Mouse (Mus musculus) ovary, adult 2 months (tissue): Measurements from ENCODE around the gene Olfr1082. TPM values are rescaled to one million over a fixed set of nuclear protein-coding genes. Genes with fewer than 3 reads are reported as not detected.

Source experiments
- polyA plus RNA-seq: library from polyadenylated mRNA; depleted of rRNA; stranded (reverse); fragments of >200 nt; gene quantifications from 2 replicates; pipeline ENCODE4 v1.2.3, GENCODE M21; 2012; rRNA removed

Olfr1082 gene
- polyA plus RNA-seq = not detected in 2 replicates

GRCm38 (mm10) chr2:86598866-86599265 lies at the start of gene Olfr1082:
TSS of gene Olfr1082 (minus strand) at chr2:86598966.

DNA sequence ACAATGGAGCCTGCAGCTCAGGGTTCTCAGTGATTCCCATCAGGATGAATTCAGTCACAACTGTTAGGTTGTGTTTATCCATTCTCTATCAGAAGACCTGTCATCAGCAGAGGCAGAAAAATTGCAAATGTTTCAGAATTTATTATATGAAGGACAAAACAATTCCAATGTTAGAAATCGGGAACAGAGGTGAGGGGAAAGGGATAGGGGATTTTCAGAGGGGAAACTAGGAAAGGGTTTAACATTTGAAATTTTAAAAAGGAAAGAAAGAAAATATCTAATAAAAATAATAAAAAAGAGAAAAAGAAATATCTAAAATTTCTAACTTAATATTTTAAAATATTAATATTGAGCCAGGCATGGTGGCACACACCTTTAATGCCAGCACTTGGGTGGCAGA lies 40.9 kb upstream of the Olfr1082 start, which contains the start of gene Olfr1084:
TSS of gene Olfr1084 (minus strand) at position 101 of the 400 bp plus-strand sequence.

GRCm38 (mm10) chr2:86558135-86558534 lies 40.6 kb downstream of the Olfr1082 start, which contains the start of gene Olfr1080:
TSS of gene Olfr1080 (minus strand) at chr2:86558235.

Other genes starting within 250 kb of the Olfr1082 start
- gene Olfr1055, start 248.7 kb downstream of the Olfr1082 start, polyA plus RNA-seq = not detected in 2 replicates
- gene Olfr1056, start 236.5 kb downstream of the Olfr1082 start, polyA plus RNA-seq = not detected in 2 replicates
- not detected in 2 replicates for gene Olfr1057, start 220.6 kb downstream of the Olfr1082 start, polyA plus RNA-seq
- gene Olfr1058, start 210.4 kb downstream of the Olfr1082 start, polyA plus RNA-seq = not detected in 2 replicates
- not detected in 2 replicates for gene Olfr1061, start 184.9 kb downstream of the Olfr1082 start, polyA plus RNA-seq
- gene Olfr1062, start 172.2 kb downstream of the Olfr1082 start, polyA plus RNA-seq = not detected in 2 replicates
- not detected in 2 replicates for gene Olfr1065, start 148.4 kb downstream of the Olfr1082 start, polyA plus RNA-seq
- not detected in 2 replicates for gene Olfr1066, start 142.7 kb downstream of the Olfr1082 start, polyA plus RNA-seq
- gene Olfr228, start 111.6 kb downstream of the Olfr1082 start, polyA plus RNA-seq = not detected in 2 replicates
- not detected in 2 replicates for gene Olfr1076, start 90.5 kb downstream of the Olfr1082 start, polyA plus RNA-seq
- not detected in 2 replicates for gene Olfr1079, start 56.5 kb downstream of the Olfr1082 start, polyA plus RNA-seq
- not detected in 2 replicates for gene Olfr1080, start 40.7 kb downstream of the Olfr1082 start, polyA plus RNA-seq
- gene Olfr1084, start 40.8 kb upstream of the Olfr1082 start, polyA plus RNA-seq = not detected in 2 replicates
- not detected in 2 replicates for gene Olfr1085, start 63.1 kb upstream of the Olfr1082 start, polyA plus RNA-seq
- gene Olfr1086, start 81.1 kb upstream of the Olfr1082 start, polyA plus RNA-seq = not detected in 2 replicates
- gene Olfr1087, start 99.4 kb upstream of the Olfr1082 start, polyA plus RNA-seq = not detected in 2 replicates
- not detected in 2 replicates for gene Olfr1089, start 134.7 kb upstream of the Olfr1082 start, polyA plus RNA-seq
- gene Olfr1090, start 160.0 kb upstream of the Olfr1082 start, polyA plus RNA-seq = not detected in 2 replicates
- gene Olfr1093, start 183.5 kb upstream of the Olfr1082 start, polyA plus RNA-seq = not detected in 2 replicates
- gene Olfr141, start 211.1 kb upstream of the Olfr1082 start, polyA plus RNA-seq = not detected in 2 replicates
- not detected in 2 replicates for gene Olfr1094, start 225.7 kb upstream of the Olfr1082 start, polyA plus RNA-seq